Mouse (Mus musculus) thymus, adult 18-20 months (tissue): Measurements from ENCODE around the gene Dlx1.
A peak's percentile ranks its signal among the peaks of the same experiment; 100 is the strongest.

Experiments used
- DNase-seq, 2 experiments: peaks; one replicate each; pipeline ENCODE4 v3.0.0; 2022; ENCODE audit warnings: mixed read lengths in 2 of 2

Gene Dlx1

GRCm38 (mm10) chr2:71528714-71529510 lies 999 bp downstream of the Dlx1 start:
- no peak for DNase-seq

GRCm38 (mm10) chr2:71529511-71530351 lies 1.8 kb downstream of the Dlx1 start:
- peak; percentile 36 to 56 for DNase-seq

DNA sequence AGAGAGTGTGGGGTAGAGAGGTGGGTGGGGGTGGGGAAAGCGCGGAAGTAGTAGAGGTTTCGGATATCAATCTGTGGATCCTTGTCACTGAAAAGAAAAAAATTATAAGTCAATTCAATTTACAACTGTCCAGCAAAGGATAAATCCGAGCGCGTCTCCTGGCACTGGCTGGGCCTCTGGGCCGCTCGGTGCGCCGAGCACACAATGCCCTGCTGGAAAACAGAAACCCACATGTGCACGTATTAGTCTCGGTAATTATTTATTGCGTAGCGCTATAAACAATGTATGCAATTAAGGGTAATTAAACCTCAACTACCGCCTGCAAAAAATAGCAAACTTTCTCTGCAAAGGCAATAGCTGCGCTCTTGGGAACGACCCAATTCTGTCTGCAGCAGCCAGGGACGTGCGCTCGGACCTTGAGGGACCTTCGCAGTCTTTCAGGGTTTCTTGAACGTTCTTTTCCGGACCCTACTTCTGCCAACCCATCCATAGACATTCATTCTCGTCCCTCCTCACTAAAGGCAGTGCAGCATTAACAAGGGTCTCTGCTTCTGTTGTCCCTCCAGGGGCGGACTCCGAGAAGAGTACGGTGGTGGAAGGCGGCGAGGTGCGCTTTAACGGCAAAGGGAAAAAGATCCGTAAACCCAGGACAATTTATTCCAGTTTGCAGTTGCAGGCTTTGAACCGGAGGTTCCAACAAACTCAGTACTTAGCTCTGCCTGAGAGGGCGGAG lies 2.6 kb downstream of the Dlx1 start:
- DNase-seq: no peak

GRCm38 (mm10) chr2:71531124-71531590 lies 3.2 kb downstream of the Dlx1 start:
- no peak for DNase-seq

- no peak for DNase-seq
Observed at GRCm38 (mm10) chr2:71531990-71532970, 4.4 kb downstream of the Dlx1 start.

- DNase-seq: no peak
Observed at GRCm38 (mm10) chr2:71533094-71533493, 5.2 kb downstream of the Dlx1 start.

GRCm38 (mm10) chr2:71534242-71535052 lies 6.5 kb downstream of the Dlx1 start:
- DNase-seq: no peak

GRCm38 (mm10) chr2:71540611-71541417 lies 12.9 kb downstream of the Dlx1 start:
- DNase-seq: no peak

DNA sequence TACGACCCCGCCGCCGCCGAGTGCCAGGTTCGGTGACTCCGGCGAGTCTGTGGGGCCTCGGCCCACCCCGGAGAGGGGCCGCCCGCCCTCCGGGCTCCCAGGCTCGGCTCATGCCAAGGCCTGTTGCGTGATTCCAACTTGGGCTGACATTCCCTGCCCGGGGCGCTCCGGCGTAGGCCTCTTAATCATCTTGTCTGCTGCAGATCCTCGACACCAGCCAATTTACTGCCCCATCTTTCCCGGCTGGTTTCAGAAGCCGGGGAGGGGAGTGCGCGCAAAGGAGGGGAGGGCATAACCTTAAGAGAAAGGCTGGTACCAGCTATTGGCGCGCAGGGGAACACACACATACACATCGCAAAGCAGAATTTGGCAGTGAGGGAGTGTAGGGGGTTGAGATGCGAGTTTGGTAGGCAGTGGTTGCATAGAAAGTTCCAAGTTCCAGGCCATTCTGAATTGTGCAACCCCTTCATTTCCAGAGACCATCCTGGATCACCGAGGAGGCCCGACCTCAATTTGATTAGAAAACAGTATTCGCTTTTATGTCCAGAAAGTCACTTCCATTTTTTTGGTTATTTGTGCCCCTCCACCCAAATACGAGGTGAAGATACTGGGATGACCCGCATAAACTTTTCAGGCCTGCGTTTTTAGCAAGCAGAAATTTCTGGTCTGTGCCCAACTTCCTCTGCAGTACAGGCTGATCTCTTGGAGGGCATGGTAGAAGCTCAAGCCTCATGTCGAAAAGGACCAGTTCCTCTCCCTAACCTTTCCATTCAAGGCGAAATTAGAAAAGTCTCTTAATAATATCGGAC lies 13.7 kb downstream of the Dlx1 start:
- DNase-seq: no peak

GRCm38 (mm10) chr2:71542227-71542815 lies 14.4 kb downstream of the Dlx1 start:
- DNase-seq: no peak

DNA sequence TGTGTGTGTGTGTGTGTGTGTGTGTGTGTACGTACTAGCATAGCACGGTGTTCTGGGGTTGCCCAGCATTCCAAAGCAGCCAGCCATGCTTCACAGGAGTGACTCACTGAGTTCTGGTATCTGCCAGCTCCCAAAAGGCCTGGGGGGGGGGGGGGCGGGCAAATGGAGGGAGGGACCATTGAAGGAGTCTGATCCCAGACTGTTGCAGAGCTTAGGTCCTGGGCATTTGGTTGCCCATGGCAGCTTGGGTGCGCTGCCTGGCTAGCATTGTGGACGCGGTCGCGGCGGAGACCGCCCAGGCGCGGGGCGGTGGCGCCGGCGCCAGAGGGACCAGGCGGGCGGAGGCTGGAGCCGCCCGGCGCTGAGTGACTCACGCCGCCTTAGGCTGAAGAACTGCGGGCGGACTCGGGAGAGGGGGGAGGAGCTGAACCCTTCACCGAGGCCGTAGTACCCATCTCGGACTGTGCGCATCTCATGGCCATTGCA lies 14.9 kb downstream of the Dlx1 start:
- no peak for DNase-seq

DNA sequence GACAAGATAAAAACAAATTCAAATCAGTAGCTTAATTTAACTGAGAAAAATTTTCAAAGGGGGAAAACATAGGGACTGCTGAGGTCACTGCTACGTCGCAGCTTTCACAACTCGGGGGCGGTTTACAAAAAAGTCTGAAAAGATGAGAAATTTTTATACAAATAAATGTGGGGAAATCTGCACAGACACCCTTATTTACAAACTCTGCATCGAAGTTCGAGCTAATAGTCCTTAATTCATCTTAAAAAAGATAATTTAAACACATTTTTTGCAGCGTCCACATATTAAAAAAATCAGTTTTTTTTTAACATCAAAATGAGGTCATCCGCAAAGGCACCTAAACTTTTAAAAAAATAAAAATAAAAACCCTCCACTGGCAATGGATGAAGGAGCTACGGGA lies 15.6 kb downstream of the Dlx1 start:
- DNase-seq: no peak

DNA sequence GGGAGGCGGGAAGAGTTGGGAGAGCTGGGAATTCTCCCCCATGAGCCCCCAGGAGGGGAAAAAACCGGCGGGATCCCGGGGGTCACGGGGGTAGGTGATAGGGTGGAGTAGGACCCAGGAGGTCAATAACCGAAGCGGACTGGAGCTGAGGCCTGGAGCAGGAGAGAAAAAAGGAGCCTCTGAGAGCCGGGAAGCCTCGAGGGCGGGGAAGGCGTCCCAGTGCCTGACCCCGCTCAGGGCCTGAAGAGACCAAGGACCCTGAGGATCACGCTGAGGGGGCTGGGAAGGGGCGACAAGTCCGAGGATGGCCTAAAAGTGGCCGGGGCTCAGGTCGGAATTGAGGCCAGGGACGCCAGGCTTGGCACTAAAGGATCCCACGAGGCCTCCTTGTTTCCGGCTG lies 16.0 kb downstream of the Dlx1 start:
- no peak for DNase-seq

DNA sequence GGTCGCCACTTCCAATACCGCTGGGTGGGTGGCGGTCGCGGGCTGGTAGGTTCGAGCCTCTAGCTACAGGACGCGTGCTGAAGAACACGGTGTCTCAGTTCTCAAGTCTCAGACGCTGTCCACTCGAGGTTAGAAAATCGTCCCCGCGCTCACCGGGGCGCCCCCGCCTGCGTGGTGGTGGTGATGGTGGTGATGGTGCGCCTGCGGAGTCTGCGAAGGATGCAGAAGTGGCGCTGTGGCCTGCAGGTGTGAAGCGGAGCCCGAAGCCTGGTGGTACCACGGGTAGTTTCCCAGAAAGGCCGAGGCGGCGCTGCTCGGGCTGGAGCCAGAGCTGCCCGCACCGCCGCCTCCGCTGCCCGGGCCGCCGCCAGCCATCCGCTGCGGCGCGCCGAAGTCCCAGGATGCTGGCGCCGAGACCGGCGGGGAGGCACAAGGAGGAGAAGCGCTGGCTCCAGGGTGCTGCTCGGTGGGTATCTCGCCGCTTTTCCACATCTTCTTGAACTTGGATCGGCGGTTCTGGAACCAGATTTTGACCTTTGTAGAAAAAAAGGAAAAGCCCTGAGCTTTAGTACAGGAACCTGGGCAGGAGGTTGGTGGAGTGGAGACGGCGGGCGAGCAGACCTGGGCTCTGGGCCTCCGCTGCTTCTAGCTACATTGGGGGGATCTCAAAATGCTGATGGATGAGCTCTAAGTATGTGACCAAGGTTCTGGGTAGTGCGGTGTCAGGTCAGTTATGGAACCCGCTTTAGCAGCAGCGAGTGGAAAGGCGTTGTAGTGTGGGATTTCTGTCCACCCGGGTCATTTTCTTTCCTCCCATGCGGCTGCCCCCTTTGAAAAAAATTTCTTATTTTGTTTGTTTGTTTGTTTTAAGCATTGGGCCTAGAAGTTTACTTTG lies 16.7 kb downstream of the Dlx1 start:
- DNase-seq: no peak

GRCm38 (mm10) chr2:71545401-71545881 lies 17.5 kb downstream of the Dlx1 start:
- DNase-seq: no peak

DNA sequence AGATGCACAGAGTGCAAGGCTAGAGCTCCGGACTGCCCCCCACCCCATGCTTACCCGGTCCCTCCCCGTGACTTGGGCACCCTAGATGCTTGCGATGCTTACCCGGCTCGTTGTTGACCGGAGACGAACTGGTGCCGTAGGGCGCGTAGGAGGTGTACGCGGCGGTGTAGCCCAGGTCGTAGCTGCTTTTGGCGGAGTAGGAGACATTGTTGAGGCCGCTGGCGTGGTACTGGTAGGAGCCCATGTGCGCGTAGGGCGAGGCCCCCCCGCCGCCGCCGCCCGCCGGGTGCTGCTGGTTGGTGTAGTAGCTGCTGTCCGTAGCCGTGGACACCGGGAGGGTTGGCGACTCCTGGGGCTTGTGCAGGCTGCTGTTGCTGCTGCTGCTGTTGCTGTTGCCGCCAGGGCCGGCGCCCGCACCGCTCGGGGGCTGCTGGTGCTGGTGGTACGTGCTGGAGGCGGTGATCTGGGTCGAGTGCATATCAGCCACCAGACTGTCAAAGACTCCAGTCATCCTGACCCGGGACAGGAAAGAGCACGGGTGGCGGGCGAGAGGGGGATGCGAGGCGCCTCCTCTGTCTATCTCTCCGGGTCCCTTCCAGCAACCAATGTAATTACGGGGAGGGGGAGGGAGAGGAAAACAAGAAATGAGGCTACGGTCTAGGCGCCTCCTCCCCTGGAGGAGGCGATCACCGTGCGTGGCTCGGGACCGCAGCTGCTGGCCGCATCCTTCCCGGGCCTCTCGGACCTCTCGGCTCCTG lies 18.1 kb downstream of the Dlx1 start:
- DNase-seq: no peak

DNA sequence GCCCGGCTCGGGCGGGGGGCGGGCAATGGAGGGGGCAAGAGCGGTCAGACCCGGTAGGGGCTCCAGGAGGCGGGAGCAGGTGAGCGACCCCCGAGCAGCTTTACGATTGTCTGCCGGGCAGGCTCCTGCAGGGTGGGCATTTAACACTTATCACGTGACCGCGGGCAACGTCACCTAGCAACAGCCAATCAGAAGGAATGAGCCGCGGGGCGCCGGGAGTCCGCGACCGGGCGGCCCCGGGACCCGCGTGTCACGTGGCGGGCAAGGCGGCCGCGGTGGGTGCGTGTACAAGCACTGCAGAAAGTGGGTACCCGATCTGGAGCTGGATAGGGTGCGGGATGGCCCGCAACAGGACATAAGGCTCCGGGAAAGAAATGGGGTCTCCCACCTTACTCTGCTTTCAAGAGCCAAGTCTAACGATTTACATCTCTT lies 18.7 kb downstream of the Dlx1 start, which contains the start of gene Dlx2:
TSS of gene Dlx2 (minus strand) at position 115 of the 432 bp plus-strand sequence.
- peak; percentile 37 to 49 for DNase-seq
